ENCODE assay signal across 8 mouse cellular contexts in the genomic region with DNA sequence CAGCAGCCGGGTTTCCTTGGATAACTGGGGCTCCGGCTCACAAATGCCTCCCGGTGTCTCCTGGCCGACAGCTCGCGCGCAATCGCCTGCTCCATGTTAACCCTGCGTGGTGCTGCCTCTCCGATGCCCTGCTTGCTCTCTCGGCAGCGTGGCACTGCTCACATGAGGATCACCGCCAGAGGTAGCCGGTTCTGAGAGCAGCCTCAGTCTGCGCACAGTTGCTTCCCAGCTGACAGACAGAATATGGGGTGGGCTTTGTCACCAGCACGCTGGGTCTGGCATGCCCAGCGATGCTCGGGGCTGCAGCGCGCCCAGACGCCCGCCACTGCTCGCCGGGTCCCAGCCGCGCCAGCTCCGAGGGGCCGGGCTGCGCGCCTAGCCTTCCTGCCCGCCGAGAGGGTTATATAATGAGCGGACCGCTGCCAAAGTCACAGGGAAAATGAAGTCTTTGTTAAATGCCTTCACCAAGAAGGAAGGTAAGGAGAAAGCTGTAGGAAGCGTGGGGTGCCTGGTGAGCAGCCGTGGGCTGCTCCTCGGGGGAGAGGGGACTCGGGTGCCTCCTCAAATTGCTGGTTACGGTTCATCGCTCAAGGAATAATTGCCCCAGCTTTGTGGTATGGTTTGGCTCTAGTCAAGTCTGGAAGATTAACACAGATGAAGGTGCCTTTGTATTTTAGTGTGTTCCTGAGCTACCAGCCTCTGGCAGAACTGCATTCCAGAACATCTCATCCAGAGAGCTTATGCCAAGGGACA.
A peak's percentile ranks its signal among the peaks of the same experiment; 100 is the strongest.
DNase-seq lines count a peak whose midpoint lies in the region; ATAC-seq and TF ChIP-seq lines count a peak whose summit lies in the region.

No protein-coding gene starts in this region.

- no peak overlapping the region for H3K27ac ChIP-seq in ES-E14 (ENCODE audit: insufficient read depth, low read depth, low read length, poor library complexity, severe bottlenecking)
- peak overlapping the region; percentile 82 for H3K27ac ChIP-seq in forebrain, embryonic 14.5 days (ENCODE audit: low read depth, low read length)

- in situ Hi-C loops in ES-E14 (cut with MboI; ENCODE audit: low sequenced_read_pairs in 2 of 2, unreplicated experiment in 2 of 2), result no loop called here

- intact Hi-C loops in left cerebral cortex, postnatal 4 days (cut with DNase I), result loop anchor here (5.0 kb wide), 1 partner anchor 68 kb away; no protein-coding TSS in a partner anchor

- WGBS in forebrain, embryonic 14.5 days, result 2% methylated on average over 40 of the region's 40 CpGs

- H3K4me3 ChIP-seq in ES-E14 (ENCODE audit: insufficient read depth in 1 of 2, low read depth in 1 of 2, low read length in 2 of 2, poor library complexity in 1 of 2, severe bottlenecking in 1 of 2), result peak overlapping the region; percentile 57 to 62
- peak overlapping the region; percentile 41 for H3K4me3 ChIP-seq in forebrain, embryonic 14.5 days (ENCODE audit: low read depth, low read length)

- H3K9ac ChIP-seq in ES-E14 (ENCODE audit: insufficient read depth, low read depth, low read length, poor library complexity, severe bottlenecking), result peak overlapping the region; percentile 42
- H3K9ac ChIP-seq in forebrain, embryonic 14.5 days (ENCODE audit: low read length), result peak overlapping the region; percentile 70

- no peaks in the 10 kb centered on the region for H3K36me3 ChIP-seq in ES-E14 (ENCODE audit: control insufficient read depth, insufficient read depth, low read length, poor library complexity, severe bottlenecking)
- H3K36me3 ChIP-seq in forebrain, embryonic 14.5 days (ENCODE audit: control insufficient read depth, insufficient read depth, low read length), result no peaks in the 10 kb centered on the region

- no peaks in the 10 kb centered on the region for H3K27me3 ChIP-seq in forebrain, embryonic 14.5 days (replicated peaks; ENCODE audit: control insufficient read depth, insufficient read depth, low read length)

- peak; percentile 79 for ATAC-seq in forebrain, embryonic 14.5 days

- H3K9me3 ChIP-seq in ES-E14 (ENCODE audit: control insufficient read depth, insufficient read depth, low read depth, low read length), result no peaks in the 10 kb centered on the region
- H3K9me3 ChIP-seq in forebrain, embryonic 14.5 days (replicated peaks; ENCODE audit: control insufficient read depth, low read length), result no peaks in the 10 kb centered on the region

- H3K4me1 ChIP-seq in ES-E14 (ENCODE audit: control insufficient read depth in 2 of 2, insufficient read depth in 2 of 2, low read length in 2 of 2, poor library complexity in 1 of 2), result no peaks in the 10 kb centered on the region
- peaks cover 10% of the 10 kb centered on the region; the same call in 1 of the 2 replicates for H3K4me1 ChIP-seq in forebrain, embryonic 14.5 days (ENCODE audit: control insufficient read depth, insufficient read depth, low read length)

- peak overlapping the region; percentile 66 for H3K4me2 ChIP-seq in forebrain, embryonic 14.5 days (ENCODE audit: low read length)

- no peak for DNase-seq in ES-E14 (ENCODE audit: low read depth, low spot score)
- peak; percentile 75 for DNase-seq in brain, adult 2 months (ENCODE audit: low read depth, low spot score)
- DNase-seq in forebrain, embryonic 14.5 days (ENCODE audit: low spot score), result peak; percentile 72
- DNase-seq in kidney, adult 11 months, result peak; percentile 28
- peak; percentile 54 for DNase-seq in left cerebral cortex, postnatal 4 days
- peak; percentile 83 to 87 for DNase-seq in right cerebral cortex, postnatal 10 days (ENCODE audit: low spot score in 2 of 2)
- DNase-seq in thymus, postnatal 4 days, result no peak
- DNase-seq in spleen, adult 12 weeks (ENCODE audit: low spot score), result no peak

TF ChIP-seq in ES-E14, 5 proteins besides CTCF, POLR2A, EP300 and RAD21:
- TF ChIP-seq ZNF384 (IDR thresholded peaks at IDR 0.05; ENCODE audit: low read depth, low read length) (no peak), CHD2 (IDR thresholded peaks at IDR 0.05; ENCODE audit: low read depth, low read length) (no peak), MAFK (IDR thresholded peaks at IDR 0.05; ENCODE audit: insufficient read depth, low read depth, low read length) (no peak), HCFC1 (IDR thresholded peaks at IDR 0.05; ENCODE audit: borderline replicate concordance, insufficient read depth, low read length) (no peak), ZC3H11A (IDR thresholded peaks at IDR 0.05; ENCODE audit: borderline replicate concordance, low read depth, low read length) (no peak)

Comparison
In these comparisons a context has a peak if more than half of its experiments do, and no peak if none do; other contexts are left out.
1. DNase-seq: peak in brain, adult 2 months (single experiment), forebrain, embryonic 14.5 days (single experiment), kidney, adult 11 months (single experiment), left cerebral cortex, postnatal 4 days (single experiment) and right cerebral cortex, postnatal 10 days (2 of 2); none in ES-E14 (single experiment), thymus, postnatal 4 days (single experiment) and spleen, adult 12 weeks (single experiment).